Mouse (Mus musculus) intestine, postnatal 0 days (tissue): ENCODE measurements at regions not wholly inside any gene's neighbourhood (a gene's known extent, or its start where the extent isn't known, plus 50 kb on each side); places are given as distances from the start of the nearest gene placed in this dataset.
A peak's percentile ranks its signal among the peaks of the same experiment; 100 is the strongest.

Experiments
- ATAC-seq: fragments of 200-750 bp; cut with Nextera tagmentation; 2 replicates; pipeline ENCODE4 v1.8.0; 2017; ENCODE audit warnings: mild to moderate bottlenecking, moderate TSS enrichment, moderate library complexity
- H3K27ac ChIP-seq: fragments of 300-500 bp; sonication (generic); 2 replicates; pipeline ENCODE4 v1.5.1; 2014; ENCODE audit warnings: mild to moderate bottlenecking, low read depth, low read length, moderate library complexity
- H3K27me3 ChIP-seq: fragments of 300-500 bp; sonication (generic); replicated peaks from 2 replicates; pipeline ENCODE4 v1.6.1; 2014; ENCODE audit warnings: low read length, mixed read lengths; ENCODE audit not compliant: control insufficient read depth, insufficient read depth
- H3K36me3 ChIP-seq: fragments of 300-500 bp; sonication (generic); 2 replicates; pipeline ENCODE4 v1.6.1; 2014; ENCODE audit warnings: mild to moderate bottlenecking, moderate library complexity; ENCODE audit not compliant: control insufficient read depth, insufficient read depth
- H3K4me1 ChIP-seq: fragments of 300-500 bp; sonication (generic); replicated peaks from 2 replicates; pipeline ENCODE4 v1.6.1; 2014; ENCODE audit warnings: antibody characterized with exemption, low read length, mixed read lengths; ENCODE audit not compliant: control insufficient read depth, insufficient read depth
- H3K4me2 ChIP-seq: fragments of 300-500 bp; sonication (generic); replicated peaks from 2 replicates; pipeline ENCODE4 v1.6.1; 2014; ENCODE audit warnings: low read depth, mild to moderate bottlenecking, moderate library complexity
- H3K4me3 ChIP-seq: fragments of 300-500 bp; sonication (generic); 2 replicates; pipeline ENCODE4 v1.5.1; 2014; ENCODE audit warnings: low read depth, low read length
- H3K9ac ChIP-seq: fragments of 300-500 bp; sonication (generic); 2 replicates; pipeline ENCODE4 v1.6.1; 2014; ENCODE audit warnings: mild to moderate bottlenecking, low read depth, low read length
- H3K9me3 ChIP-seq: fragments of 300-500 bp; sonication (generic); 2 replicates; pipeline ENCODE4 v1.6.1; 2016; ENCODE audit warnings: mixed run types; ENCODE audit not compliant: control insufficient read depth
- CTCF ChIP-seq: sonication (generic); IDR thresholded peaks from 2 replicates; pipeline ENCODE4 v1.5.1; 2016; ENCODE audit warnings: low read depth, mild to moderate bottlenecking, control low read depth, antibody characterized with exemption, moderate library complexity
- WGBS: fragments of 180-500 bp; shearing (Covaris S2); extraction: QIAGEN DNeasy Blood & Tissue Kit; methylation state at CpG from one replicate; pipeline ENCODE4 v1.1.7; 2014; 5-methylcytosine and 5-hydroxymethylcytosine counted together

DNA sequence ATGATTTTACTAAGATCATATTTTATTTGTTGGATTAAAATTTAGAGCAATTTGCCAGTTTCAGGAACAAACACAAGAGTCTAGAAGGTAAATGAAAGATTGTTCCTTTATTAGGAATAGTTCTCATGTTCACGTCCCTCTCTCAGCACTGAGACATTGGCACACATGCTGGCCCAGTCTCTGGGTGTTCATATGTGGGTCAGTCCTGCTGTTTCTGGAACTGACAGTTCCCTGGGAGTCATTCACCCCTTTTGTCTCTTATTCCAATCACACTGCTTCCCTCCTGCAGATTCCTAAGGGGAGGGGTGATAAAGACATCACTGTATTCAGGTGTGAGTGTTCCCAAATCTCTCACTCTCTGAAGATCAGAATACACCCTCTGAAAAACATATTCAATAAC lies 311.1 kb downstream of the Serpinb8 start:
- TF ChIP-seq CTCF = no peak
- H3K9me3 ChIP-seq = no peaks in the 10 kb centered on the region
- no peak overlapping the region for H3K27ac ChIP-seq
- H3K36me3 ChIP-seq = no peaks in the 10 kb centered on the region
- no peak for ATAC-seq
- no peak overlapping the region for H3K9ac ChIP-seq
- no peak overlapping the region for H3K4me3 ChIP-seq
- 76% methylated on average over 1 of the region's 1 CpGs for WGBS
- no peaks in the 10 kb centered on the region for H3K27me3 ChIP-seq
- H3K4me1 ChIP-seq = no peaks in the 10 kb centered on the region
- H3K4me2 ChIP-seq = no peak overlapping the region

DNA sequence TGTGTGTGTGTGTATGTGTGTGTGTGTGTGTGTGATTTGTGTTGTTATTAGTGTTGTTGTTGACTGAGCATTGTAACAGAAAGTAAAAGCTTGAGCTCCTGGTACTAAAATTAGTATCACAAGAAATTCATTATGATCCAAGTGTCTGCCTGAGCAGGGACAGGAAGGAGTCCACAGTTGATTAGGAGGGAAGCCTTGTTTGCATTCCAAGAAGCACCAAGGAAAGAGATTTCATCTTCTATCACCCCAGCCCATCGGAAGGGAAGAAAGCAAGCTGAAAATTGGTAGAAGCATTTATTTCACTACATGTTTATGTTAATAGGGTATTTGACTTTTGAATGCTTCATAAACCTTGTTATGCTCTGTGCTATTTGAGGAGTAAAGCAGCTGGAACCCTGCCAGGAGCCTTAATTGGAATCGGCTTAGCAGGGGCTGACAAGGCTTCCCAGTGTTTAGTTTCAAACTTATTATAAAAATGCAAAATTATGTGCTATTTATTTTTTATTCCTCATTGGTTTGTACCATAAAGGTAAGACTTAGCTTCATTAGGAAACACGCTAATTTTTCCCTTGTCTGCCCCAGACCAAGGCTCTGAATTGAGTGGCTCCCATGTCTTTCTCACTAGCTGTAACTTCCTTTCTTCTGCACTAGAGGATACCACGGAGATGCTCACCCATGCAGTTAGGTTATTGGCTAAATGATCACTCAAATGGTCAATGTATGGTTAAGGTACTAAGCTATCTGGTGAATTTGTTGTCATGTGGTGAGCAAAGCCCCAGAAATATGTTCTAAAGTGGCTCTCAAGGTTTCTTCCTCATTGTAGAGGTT lies 318.6 kb downstream of the Serpinb8 start:
- no peaks in the 10 kb centered on the region for H3K27me3 ChIP-seq
- H3K4me2 ChIP-seq = no peak overlapping the region
- H3K36me3 ChIP-seq = no peaks in the 10 kb centered on the region
- 74% methylated on average over 4 of the region's 4 CpGs for WGBS
- H3K9ac ChIP-seq = no peak overlapping the region
- H3K4me3 ChIP-seq = no peak overlapping the region
- no peak for TF ChIP-seq CTCF
- no peak for ATAC-seq
- H3K27ac ChIP-seq = no peak overlapping the region
- H3K9me3 ChIP-seq = no peaks in the 10 kb centered on the region
- no peaks in the 10 kb centered on the region for H3K4me1 ChIP-seq

DNA sequence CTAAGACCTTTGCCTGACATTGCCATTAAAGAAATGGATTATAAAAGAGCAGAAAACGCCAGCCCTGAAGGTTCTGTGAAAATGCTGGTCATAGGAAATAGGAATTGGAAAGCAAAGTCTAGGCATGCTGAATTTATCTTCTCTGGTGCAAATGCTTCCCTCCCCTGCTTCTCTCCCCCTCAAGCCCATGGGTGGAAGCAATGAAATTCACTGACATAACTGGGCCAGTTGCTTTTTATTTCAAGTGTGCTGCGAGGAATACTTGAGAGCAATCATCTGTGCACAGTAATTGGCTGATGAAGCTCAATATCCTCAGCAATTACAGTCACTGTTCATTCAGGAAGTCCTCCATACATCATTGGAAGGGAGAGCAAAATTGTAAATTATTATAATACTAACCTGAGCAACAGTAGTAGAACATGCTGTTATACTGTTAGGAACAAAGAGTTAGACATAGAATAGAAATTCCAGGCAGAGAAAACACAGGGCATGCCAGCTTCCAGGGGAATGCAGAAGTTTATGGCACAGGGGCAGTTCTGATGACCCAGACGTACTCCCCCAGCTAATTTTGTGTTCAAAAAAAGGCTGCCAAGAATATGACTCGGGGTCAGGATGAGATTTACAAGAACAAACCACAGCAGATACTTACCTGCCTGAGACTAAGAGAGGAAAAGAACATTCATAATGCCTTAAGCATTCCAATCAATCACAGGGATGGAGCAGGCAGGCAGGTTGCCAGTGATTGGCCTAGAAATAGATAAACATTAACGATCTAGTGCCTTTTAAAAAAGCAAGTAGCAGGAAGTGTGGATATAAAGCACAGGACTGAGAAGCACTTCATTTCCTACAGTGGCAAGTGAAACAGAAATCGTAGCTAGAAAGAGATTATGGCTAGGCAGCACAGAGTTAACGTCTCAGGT lies 325.1 kb downstream of the Serpinb8 start:
- TF ChIP-seq CTCF = no peak
- ATAC-seq = 0 out of 2 replicates have a peak, but pooled peaks have one; percentile 43
- Histone ChIP-seq H3K9me3 (no peaks in the 10 kb centered on the region), H3K4me1 (no peaks in the 10 kb centered on the region), H3K9ac (no peak overlapping the region), H3K36me3 (no peaks in the 10 kb centered on the region), H3K4me2 (no peak overlapping the region), H3K4me3 (no peak overlapping the region), H3K27ac (no peak overlapping the region), H3K27me3 (no peaks in the 10 kb centered on the region)
- 26% methylated on average over 7 of the region's 7 CpGs for WGBS

DNA sequence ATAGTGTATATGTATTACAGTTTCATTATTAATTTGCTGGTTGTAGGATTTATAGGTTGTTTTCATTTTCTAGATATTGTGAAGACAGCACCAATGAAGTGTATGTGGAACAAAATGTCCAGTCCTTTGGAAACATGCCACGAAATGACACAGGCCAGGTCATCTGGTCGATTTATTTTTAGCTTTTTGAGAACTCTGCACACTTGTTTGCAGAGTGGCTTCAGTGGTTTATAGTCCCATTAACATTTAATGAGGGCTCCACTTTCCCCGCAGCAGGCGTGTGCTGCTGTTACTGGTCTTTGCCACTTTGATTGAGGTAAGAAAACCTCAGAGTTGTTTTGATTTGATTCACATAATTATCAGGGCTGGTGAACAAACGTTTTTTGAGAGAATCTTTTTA lies 327.2 kb downstream of the Serpinb8 start:
- Histone ChIP-seq H3K9me3 (no peaks in the 10 kb centered on the region), H3K4me2 (no peak overlapping the region), H3K4me3 (no peak overlapping the region), H3K36me3 (no peaks in the 10 kb centered on the region), H3K27ac (no peak overlapping the region), H3K27me3 (no peaks in the 10 kb centered on the region), H3K4me1 (no peaks in the 10 kb centered on the region), H3K9ac (no peak overlapping the region)
- ATAC-seq = no peak
- TF ChIP-seq CTCF = no peak
- WGBS = 16% methylated on average over 5 of the region's 5 CpGs

DNA sequence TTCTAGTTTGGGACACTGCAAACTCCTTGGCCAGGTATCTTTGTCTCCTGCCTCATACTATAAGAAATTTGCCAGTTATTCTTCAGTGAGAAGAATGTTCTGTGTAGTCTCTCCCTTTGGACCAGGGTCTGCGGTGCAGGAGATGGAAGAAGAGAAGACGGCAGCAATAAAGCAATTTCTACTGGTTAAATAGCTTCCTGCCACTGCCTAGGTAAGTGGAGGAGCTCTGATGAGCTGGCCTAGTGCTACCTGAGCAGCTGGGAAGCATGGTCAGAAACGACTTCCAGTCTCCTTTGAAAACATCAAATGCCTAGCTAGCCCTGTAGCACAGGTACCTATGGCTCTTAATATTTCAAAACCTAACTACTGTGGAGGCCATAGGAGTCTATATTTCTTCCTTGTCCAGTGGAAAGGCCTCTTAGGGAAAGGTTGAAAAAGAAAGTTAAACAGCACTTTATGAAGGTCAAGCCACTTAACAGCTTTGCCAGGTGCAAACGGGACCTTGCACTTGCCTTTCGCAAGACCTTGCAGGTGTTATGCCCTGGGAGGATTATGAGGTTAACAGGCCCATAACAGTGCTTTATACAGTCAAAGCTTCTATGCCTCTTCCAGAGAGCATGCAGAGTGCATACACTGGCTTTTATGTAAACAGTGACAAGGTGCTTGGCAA lies 351.9 kb downstream of the Serpinb8 start:
- peak; percentile 98 for ATAC-seq
- no peak overlapping the region for H3K27ac ChIP-seq
- H3K4me3 ChIP-seq = no peak overlapping the region
- no peak overlapping the region for H3K9ac ChIP-seq
- H3K27me3 ChIP-seq = no peaks in the 10 kb centered on the region
- H3K9me3 ChIP-seq = no peaks in the 10 kb centered on the region
- H3K4me2 ChIP-seq = no peak overlapping the region
- 28% methylated on average over 5 of the region's 5 CpGs for WGBS
- H3K4me1 ChIP-seq = no peaks in the 10 kb centered on the region
- H3K36me3 ChIP-seq = no peaks in the 10 kb centered on the region
- TF ChIP-seq CTCF = no peak
